Mouse (Mus musculus) central nervous system, embryonic 18 days (tissue): ENCODE measurements around the gene Manea. TPM values are rescaled to one million over a fixed set of nuclear protein-coding genes. Genes with fewer than 3 reads are reported as not detected.

Experiments used
- polyA plus RNA-seq: library from polyadenylated mRNA; depleted of rRNA; stranded (reverse); fragments of >200 nt; gene quantifications from 2 replicates; pipeline ENCODE4 v1.2.3, GENCODE M21; 2012; rRNA removed

The Manea gene
- 9.1 and 9.4 TPM in 2 replicates for polyA plus RNA-seq

DNA sequence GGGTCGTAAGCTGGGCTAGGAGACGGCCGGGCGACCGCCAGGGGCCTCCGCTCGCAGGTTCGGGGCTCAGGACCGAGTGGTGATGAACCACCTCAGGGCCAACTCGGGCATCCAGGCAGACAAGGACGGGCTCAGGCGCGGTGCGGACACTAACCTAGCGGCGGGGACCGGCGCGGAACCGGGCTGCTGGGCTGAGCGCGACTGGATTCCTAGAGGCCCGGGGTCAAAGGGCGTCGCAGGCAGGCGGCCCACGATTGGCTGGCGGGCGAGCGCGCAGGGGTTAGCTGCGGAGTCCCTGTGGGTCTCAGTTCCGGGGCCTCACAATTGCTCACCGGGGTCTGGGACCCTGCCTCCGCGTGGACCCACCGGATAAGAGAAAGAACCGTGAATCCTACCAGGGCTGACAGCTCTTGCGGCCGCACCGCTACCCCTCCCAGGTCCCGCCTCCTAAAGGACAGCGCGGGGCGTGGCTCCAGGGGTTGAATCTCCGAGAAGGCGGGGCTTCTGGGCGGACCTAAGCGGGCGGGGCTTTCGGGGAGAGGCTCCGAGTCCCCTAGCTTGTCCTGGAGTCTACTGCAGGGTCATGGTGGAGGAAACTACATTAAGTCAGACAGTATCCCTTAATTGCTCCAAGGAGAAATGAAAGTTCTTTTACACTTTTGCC is at the start of gene Manea:
Gene Manea, minus strand, starts transcription at position 449 of the 664 bp plus-strand sequence.

